Mouse (Mus musculus) intestine, embryonic 15.5 days (tissue): ENCODE results near the gene Pde4b. TPM values are rescaled to one million over a fixed set of nuclear protein-coding genes. Genes with fewer than 3 reads are reported as not detected.
A peak's percentile ranks its signal among the peaks of the same experiment; 100 is the strongest.

Experiments
- ATAC-seq: fragments of 200-750 bp; cut with Nextera tagmentation; 2 replicates; pipeline ENCODE4 v1.8.0; 2017; ENCODE audit warnings: moderate TSS enrichment, moderate library complexity
- H3K27ac ChIP-seq: fragments of 300-500 bp; sonication (generic); 2 replicates; pipeline ENCODE4 v1.5.1; 2015; ENCODE audit warnings: mild to moderate bottlenecking, inconsistent platforms
- H3K27me3 ChIP-seq: fragments of 300-500 bp; sonication (generic); replicated peaks from 2 replicates; pipeline ENCODE4 v1.6.1; 2015; ENCODE audit warnings: inconsistent platforms
- H3K36me3 ChIP-seq: fragments of 300-500 bp; sonication (generic); 2 replicates; pipeline ENCODE4 v1.6.1; 2015; ENCODE audit warnings: inconsistent platforms
- H3K4me1 ChIP-seq: fragments of 300-500 bp; sonication (generic); replicated peaks from 2 replicates; pipeline ENCODE4 v1.6.1; 2015; ENCODE audit warnings: inconsistent platforms
- H3K4me2 ChIP-seq: fragments of 300-500 bp; sonication (generic); replicated peaks from 2 replicates; pipeline ENCODE4 v1.6.1; 2015; ENCODE audit warnings: mild to moderate bottlenecking, inconsistent platforms
- H3K4me3 ChIP-seq: fragments of 300-500 bp; sonication (generic); replicated peaks from 2 replicates; pipeline ENCODE4 v1.5.1; 2015; ENCODE audit warnings: inconsistent platforms
- H3K9ac ChIP-seq: fragments of 300-500 bp; sonication (generic); 2 replicates; pipeline ENCODE4 v1.6.1; 2015; ENCODE audit warnings: inconsistent platforms
- H3K9me3 ChIP-seq: fragments of 300-500 bp; sonication (generic); 2 replicates; pipeline ENCODE4 v1.6.1; 2016; ENCODE audit warnings: inconsistent platforms
- WGBS: fragments of 180-500 bp; shearing (Covaris S2); methylation state at CpG from one replicate; pipeline ENCODE4 v1.1.7; 2015; 5-methylcytosine and 5-hydroxymethylcytosine counted together
- polyA plus RNA-seq: library from polyadenylated mRNA; unstranded; fragments of >200 nt; fragmentation: Nextera tagmentation; extraction: Ambion mirVana; gene quantifications from 2 replicates; pipeline ENCODE4 v1.2.1, GENCODE M21; 2015

The Pde4b gene
- polyA plus RNA-seq, 1 experiment from 2014 or later = 13.4 TPM

- H3K27ac ChIP-seq = no peak overlapping the region
- 79% methylated on average over 7 of the region's 7 CpGs for WGBS
- H3K9me3 ChIP-seq = no peaks in the 10 kb centered on the region
- H3K4me3 ChIP-seq = no peak overlapping the region
- H3K27me3 ChIP-seq = no peaks in the 10 kb centered on the region
- no peak overlapping the region for H3K9ac ChIP-seq
- no peak overlapping the region for H3K4me2 ChIP-seq
- H3K4me1 ChIP-seq = peaks cover 9% of the 10 kb centered on the region
- no peak for ATAC-seq
- H3K36me3 ChIP-seq = no peaks in the 10 kb centered on the region
Measured at GRCm38 (mm10) chr4:102512940-102513339, 425.6 kb downstream of the Pde4b start.

GRCm38 (mm10) chr4:102513514-102513913 lies 426.2 kb downstream of the Pde4b start:
- ATAC-seq = no peak
- H3K9ac ChIP-seq = no peak overlapping the region
- 74% methylated on average over 5 of the region's 5 CpGs for WGBS

GRCm38 (mm10) chr4:102514972-102515835 lies 427.9 kb downstream of the Pde4b start:
- Histone ChIP-seq H3K36me3 (no peaks in the 10 kb centered on the region), H3K4me3 (no peak overlapping the region), H3K4me2 (no peak overlapping the region), H3K27me3 (no peaks in the 10 kb centered on the region), H3K27ac (no peak overlapping the region), H3K9ac (no peak overlapping the region), H3K4me1 (peaks cover 9% of the 10 kb centered on the region), H3K9me3 (no peaks in the 10 kb centered on the region)
- WGBS = 60% methylated on average over 3 of the region's 3 CpGs
- ATAC-seq = no peak

More at GRCm38 (mm10) chr4:102513514-102513913, 426.2 kb downstream of the Pde4b start:
- H3K4me3 ChIP-seq = no peak overlapping the region
- H3K4me1 ChIP-seq = peaks cover 9% of the 10 kb centered on the region
- no peaks in the 10 kb centered on the region for H3K27me3 ChIP-seq
- H3K36me3 ChIP-seq = no peaks in the 10 kb centered on the region
- no peaks in the 10 kb centered on the region for H3K9me3 ChIP-seq
- H3K27ac ChIP-seq = no peak overlapping the region
- no peak overlapping the region for H3K4me2 ChIP-seq

- Histone ChIP-seq H3K4me3 (no peak overlapping the region), H3K9me3 (no peaks in the 10 kb centered on the region), H3K9ac (no peak overlapping the region), H3K36me3 (no peaks in the 10 kb centered on the region), H3K4me1 (peaks cover 6% of the 10 kb centered on the region), H3K27me3 (no peaks in the 10 kb centered on the region), H3K4me2 (no peak overlapping the region), H3K27ac (no peak overlapping the region)
- ATAC-seq = no peak
- 53% methylated on average over 4 of the region's 4 CpGs for WGBS
Measured at GRCm38 (mm10) chr4:102516395-102516794, 429.1 kb downstream of the Pde4b start.

- WGBS = 51% methylated on average over 7 of the region's 7 CpGs
- H3K4me3 ChIP-seq = no peak overlapping the region
- H3K9ac ChIP-seq = no peak overlapping the region
Measured at GRCm38 (mm10) chr4:102516982-102517630, 429.8 kb downstream of the Pde4b start.

GRCm38 (mm10) chr4:102517653-102518052 lies 430.3 kb downstream of the Pde4b start:
- H3K27me3 ChIP-seq = no peaks in the 10 kb centered on the region
- H3K4me3 ChIP-seq = no peak overlapping the region
- no peaks in the 10 kb centered on the region for H3K9me3 ChIP-seq
- no peak overlapping the region for H3K27ac ChIP-seq
- no peak overlapping the region for H3K9ac ChIP-seq
- ATAC-seq = no peak
- 66% methylated on average over 2 of the region's 2 CpGs for WGBS
- H3K36me3 ChIP-seq = no peaks in the 10 kb centered on the region
- no peaks in the 10 kb centered on the region; the same call in 1 of the 2 replicates for H3K4me1 ChIP-seq
- no peak overlapping the region for H3K4me2 ChIP-seq

More at GRCm38 (mm10) chr4:102516982-102517630, 429.8 kb downstream of the Pde4b start:
- H3K4me1 ChIP-seq = no peaks in the 10 kb centered on the region; the same call in none of the 2 replicates
- no peaks in the 10 kb centered on the region for H3K9me3 ChIP-seq
- H3K36me3 ChIP-seq = no peaks in the 10 kb centered on the region
- H3K4me2 ChIP-seq = no peak overlapping the region
- H3K27me3 ChIP-seq = no peaks in the 10 kb centered on the region
- no peak for ATAC-seq
- H3K27ac ChIP-seq = no peak overlapping the region

GRCm38 (mm10) chr4:102518341-102518740 lies 431.0 kb downstream of the Pde4b start:
- Histone ChIP-seq H3K9ac (no peak overlapping the region), H3K4me2 (no peak overlapping the region), H3K4me3 (no peak overlapping the region), H3K36me3 (no peaks in the 10 kb centered on the region), H3K27ac (no peak overlapping the region), H3K4me1 (no peaks in the 10 kb centered on the region; the same call in 1 of the 2 replicates), H3K9me3 (no peaks in the 10 kb centered on the region), H3K27me3 (no peaks in the 10 kb centered on the region)
- no peak for ATAC-seq
- 84% methylated on average over 2 of the region's 2 CpGs for WGBS

- H3K4me1 ChIP-seq = no peaks in the 10 kb centered on the region
- H3K4me3 ChIP-seq = no peak overlapping the region
- no peak overlapping the region for H3K27ac ChIP-seq
- no peaks in the 10 kb centered on the region for H3K9me3 ChIP-seq
- 65% methylated on average over 8 of the region's 8 CpGs for WGBS
- no peak for ATAC-seq
- H3K36me3 ChIP-seq = no peaks in the 10 kb centered on the region
- no peaks in the 10 kb centered on the region for H3K27me3 ChIP-seq
- H3K4me2 ChIP-seq = no peak overlapping the region
- H3K9ac ChIP-seq = no peak overlapping the region
Measured at GRCm38 (mm10) chr4:102520669-102521261, 433.4 kb downstream of the Pde4b start.

- no peak for ATAC-seq
- no peak overlapping the region for H3K4me3 ChIP-seq
- 84% methylated on average over 6 of the region's 6 CpGs for WGBS
Measured at GRCm38 (mm10) chr4:102521434-102521833, 434.1 kb downstream of the Pde4b start.

GRCm38 (mm10) chr4:102527361-102527760 lies 440.0 kb downstream of the Pde4b start:
- peaks cover 4% of the 10 kb centered on the region; the same call in 1 of the 2 replicates for H3K4me1 ChIP-seq
- WGBS = 26% methylated on average over 7 of the region's 7 CpGs
- H3K9me3 ChIP-seq = no peaks in the 10 kb centered on the region
- no peak overlapping the region for H3K9ac ChIP-seq
- H3K36me3 ChIP-seq = no peaks in the 10 kb centered on the region
- H3K4me3 ChIP-seq = no peak overlapping the region
- H3K27ac ChIP-seq = no peak overlapping the region
- no peaks in the 10 kb centered on the region for H3K27me3 ChIP-seq
- 0 out of 2 replicates have a peak, but pooled peaks have one; percentile 59 for ATAC-seq
- no peak overlapping the region for H3K4me2 ChIP-seq

More at GRCm38 (mm10) chr4:102521434-102521833, 434.1 kb downstream of the Pde4b start:
- no peaks in the 10 kb centered on the region for H3K27me3 ChIP-seq
- no peaks in the 10 kb centered on the region for H3K36me3 ChIP-seq
- no peak overlapping the region for H3K27ac ChIP-seq
- no peak overlapping the region for H3K9ac ChIP-seq
- H3K4me2 ChIP-seq = no peak overlapping the region
- no peaks in the 10 kb centered on the region for H3K4me1 ChIP-seq
- no peaks in the 10 kb centered on the region for H3K9me3 ChIP-seq

GRCm38 (mm10) chr4:102530797-102531196 lies 443.5 kb downstream of the Pde4b start:
- WGBS = 88% methylated on average over 4 of the region's 4 CpGs
- no peak for ATAC-seq
- H3K4me3 ChIP-seq = no peak overlapping the region

GRCm38 (mm10) chr4:102531729-102532128 lies 444.4 kb downstream of the Pde4b start:
- Histone ChIP-seq H3K4me2 (no peak overlapping the region), H3K9me3 (no peaks in the 10 kb centered on the region), H3K36me3 (no peaks in the 10 kb centered on the region), H3K27me3 (no peaks in the 10 kb centered on the region), H3K4me1 (peaks cover 4% of the 10 kb centered on the region; the same call in 1 of the 2 replicates), H3K9ac (no peak overlapping the region), H3K4me3 (no peak overlapping the region), H3K27ac (no peak overlapping the region)
- ATAC-seq = no peak
- 53% methylated on average over 4 of the region's 4 CpGs for WGBS

More at GRCm38 (mm10) chr4:102530797-102531196, 443.5 kb downstream of the Pde4b start:
- Histone ChIP-seq H3K9ac (no peak overlapping the region), H3K9me3 (no peaks in the 10 kb centered on the region), H3K27ac (no peak overlapping the region), H3K4me1 (peaks cover 4% of the 10 kb centered on the region; the same call in 1 of the 2 replicates), H3K4me2 (no peak overlapping the region), H3K27me3 (no peaks in the 10 kb centered on the region), H3K36me3 (no peaks in the 10 kb centered on the region)
